Mouse (Mus musculus) embryonic fibroblast, embryonic 13.5 days (primary cell): ENCODE data around the gene Smok3a.

Experiments used
- CTCF ChIP-seq: IDR thresholded peaks from 2 replicates; pipeline ENCODE4 v1.5.1; 2011; ENCODE audit warnings: mild to moderate bottlenecking, control low read depth, low read length, moderate library complexity, borderline replicate concordance; ENCODE audit not compliant: insufficient read depth
- POLR2A ChIP-seq: IDR thresholded peaks from 2 replicates; pipeline ENCODE4 v1.6.1; 2011; ENCODE audit warnings: low read depth, mild to moderate bottlenecking, control low read depth, low read length, moderate library complexity

GRCm38 (mm10) chr5:138081446-138081845, 60.4 kb downstream of the Smok3a start:
- TF ChIP-seq POLR2A (no peak), CTCF (no peak)
